Comparison of ENCODE assay signal across 14 mouse cellular contexts in genomic region chr6:100968080-100968856, GRCm38 (mm10).
DNase-seq lines count a peak whose midpoint lies in the region; ATAC-seq lines count a peak whose summit lies in the region.
"Had no signal": no experiment of that assay in that cellular context is flagged by ENCODE, and none has a peak within 500 bp of the region (broad histone marks: within the 10 kb centered on the region; RNA-seq: fewer than 3 reads in every experiment).

No protein-coding gene starts in this region.

- ATAC-seq in frontal cortex, adult (ENCODE audit: low TSS enrichment), result peak; percentile 78
- ATAC-seq: midbrain, embryonic 16.5 days had no signal

- no peak for DNase-seq in frontal cortex, postnatal 25 days (ENCODE audit: low spot score in 2 of 2)
- peak; percentile 41 for DNase-seq in lung, postnatal 10 days
- no peak for DNase-seq in lung, postnatal 36 days
- peak; percentile 46 to 64 for DNase-seq in layer of hippocampus, adult 8-10 months (ENCODE audit: low spot score in 2 of 2)
- peak; percentile 22 to 39 for DNase-seq in right cerebral cortex, postnatal 36 days (ENCODE audit: low spot score in 2 of 2)
- DNase-seq in kidney, postnatal 14 days, result no peak
- DNase-seq in spleen, adult 18-20 months, result no peak
- DNase-seq: adrenal gland, adult 2 months; cerebellum, adult 2 months; gastrocnemius, adult 2 months; heart, adult 18-20 months; lung, embryonic 14.5 days had no signal

Comparison
In these comparisons a context has a peak if more than half of its experiments do, and no peak if none do; other contexts are left out.
1. DNase-seq: peak in lung, postnatal 10 days (single experiment), layer of hippocampus, adult 8-10 months (2 of 2) and right cerebral cortex, postnatal 36 days (2 of 2); none in frontal cortex, postnatal 25 days (0 of 2), lung, postnatal 36 days (single experiment), kidney, postnatal 14 days (single experiment) and spleen, adult 18-20 months (0 of 2).